Mouse (Mus musculus) brain, embryonic 14.5 days (tissue): ENCODE results near the gene Mybbp1a. TPM values are rescaled to one million over a fixed set of nuclear protein-coding genes. Genes with fewer than 3 reads are reported as not detected.
"Not testable (repeated sequence)": the region's sequence is repeated elsewhere in the genome, so short reads cannot be mapped to it uniquely, and the experiment has no call there.

Source experiments
- DNase-seq: peaks from one replicate; pipeline ENCODE4 v3.0.0-alpha.2; 2011; ENCODE audit warnings: low read depth
- CTCF ChIP-seq: fragments of 200-500 bp; IDR thresholded peaks from 2 replicates; pipeline ENCODE4 v1.5.1; 2012; ENCODE audit warnings: inconsistent platforms, mild to moderate bottlenecking, moderate library complexity, borderline replicate concordance; ENCODE audit not compliant: insufficient read depth, insufficient read length; ENCODE audit errors: extremely low read depth
- POLR2A ChIP-seq: fragments of 200-500 bp; IDR thresholded peaks from 2 replicates; pipeline ENCODE4 v1.6.1; 2012; ENCODE audit warnings: mild to moderate bottlenecking, inconsistent platforms, borderline replicate concordance; ENCODE audit not compliant: poor library complexity, insufficient read depth, insufficient read length, severe bottlenecking; ENCODE audit errors: extremely low read depth
- polyA plus RNA-seq: library from polyadenylated mRNA; depleted of rRNA; stranded (reverse); fragments of >200 nt; gene quantifications from 2 replicates; pipeline ENCODE4 v1.2.3, GENCODE M21; 2012

Mybbp1a gene
- polyA plus RNA-seq, 1 experiment = 74.7 TPM

- TF ChIP-seq CTCF (no peak), POLR2A (no peak)
- DNase-seq = no peak
Observed at GRCm38 (mm10) chr11:72434963-72435693, 6.0 kb upstream of the Mybbp1a start, which contains the start of gene Ggt6. Ggt6 (plus strand) TSS chr11:72435526.

GRCm38 (mm10) chr11:72435694-72436045 is 5.5 kb upstream of the Mybbp1a start:
- no peak for TF ChIP-seq POLR2A
- TF ChIP-seq CTCF = no peak
- DNase-seq = peak; percentile 34

- peak; percentile 35 for DNase-seq
- TF ChIP-seq CTCF = no peak
Observed at GRCm38 (mm10) chr11:72436271-72436670, 4.9 kb upstream of the Mybbp1a start.

GRCm38 (mm10) chr11:72436756-72437650 is 4.2 kb upstream of the Mybbp1a start:
- no peak for DNase-seq
- no peak for TF ChIP-seq POLR2A
- TF ChIP-seq CTCF = no peak

- TF ChIP-seq CTCF = no peak
- TF ChIP-seq POLR2A = no peak
- no peak for DNase-seq
Observed at GRCm38 (mm10) chr11:72438411-72438810, 2.7 kb upstream of the Mybbp1a start.

GRCm38 (mm10) chr11:72440597-72440964 is 574 bp upstream of the Mybbp1a start:
- not testable (repeated sequence) for DNase-seq

- TF ChIP-seq CTCF (peak; percentile 66), POLR2A (no peak)
- DNase-seq = peak; percentile 43
Observed at GRCm38 (mm10) chr11:72446311-72447105, 5.4 kb downstream of the Mybbp1a start.

GRCm38 (mm10) chr11:72447475-72447874 is 6.3 kb downstream of the Mybbp1a start:
- TF ChIP-seq CTCF (0 out of 2 replicates have a peak, but pooled peaks have one; percentile 1), POLR2A (no peak)
- DNase-seq = no peak

GRCm38 (mm10) chr11:72452140-72452665 is 11.0 kb downstream of the Mybbp1a start:
- TF ChIP-seq POLR2A (no peak), CTCF (no peak)
- no peak for DNase-seq

- DNase-seq = no peak
- TF ChIP-seq POLR2A = no peak
- no peak for TF ChIP-seq CTCF
Observed at GRCm38 (mm10) chr11:72453105-72453953, 12.2 kb downstream of the Mybbp1a start.
